Mouse (Mus musculus) brain, embryonic 14.5 days (tissue): ENCODE results near the gene Krt79.

Experiments
- CTCF ChIP-seq: fragments of 200-500 bp; IDR thresholded peaks from 2 replicates; pipeline ENCODE4 v1.5.1; 2012; ENCODE audit warnings: inconsistent platforms, mild to moderate bottlenecking, moderate library complexity, borderline replicate concordance; ENCODE audit not compliant: insufficient read depth, insufficient read length; ENCODE audit errors: extremely low read depth
- POLR2A ChIP-seq: fragments of 200-500 bp; IDR thresholded peaks from 2 replicates; pipeline ENCODE4 v1.6.1; 2012; ENCODE audit warnings: mild to moderate bottlenecking, inconsistent platforms, borderline replicate concordance; ENCODE audit not compliant: poor library complexity, insufficient read depth, insufficient read length, severe bottlenecking; ENCODE audit errors: extremely low read depth

- TF ChIP-seq POLR2A = no peak
- no peak for TF ChIP-seq CTCF
These were observed 26.7 kb upstream of the Krt79 start for GRCm38 (mm10) chr15:101966808-101967207.
